Mouse (Mus musculus): Measurements from ENCODE around the gene Sec14l1. TPM values are rescaled to one million over a fixed set of nuclear protein-coding genes. Genes with fewer than 3 reads are reported as not detected.

Gene Sec14l1
- polyA plus RNA-seq, 2 experiments from 2014 or later = 11.9 to 18.9 TPM

- ATAC-seq = no peak
Measured at GRCm38 (mm10) chr11:117088271-117088991, 26.5 kb upstream of the Sec14l1 start.

GRCm38 (mm10) chr11:117089673-117090419, 25.1 kb upstream of the Sec14l1 start:
- no peak for ATAC-seq

GRCm38 (mm10) chr11:117091406-117091805, 23.6 kb upstream of the Sec14l1 start:
- ATAC-seq = no peak

GRCm38 (mm10) chr11:117091845-117092244, 23.1 kb upstream of the Sec14l1 start:
- no peak for ATAC-seq

GRCm38 (mm10) chr11:117092711-117093110, 22.3 kb upstream of the Sec14l1 start:
- peak; percentile 89 for ATAC-seq

- no peak for ATAC-seq
Measured at GRCm38 (mm10) chr11:117093900-117094552, 20.9 kb upstream of the Sec14l1 start.

- ATAC-seq = no peak
Measured at GRCm38 (mm10) chr11:117094646-117095045, 20.3 kb upstream of the Sec14l1 start.

GRCm38 (mm10) chr11:117097021-117097420, 17.9 kb upstream of the Sec14l1 start:
- no peak for ATAC-seq

- ATAC-seq = no peak
Measured at GRCm38 (mm10) chr11:117098155-117098554, 16.8 kb upstream of the Sec14l1 start.

GRCm38 (mm10) chr11:117098784-117099183, 16.2 kb upstream of the Sec14l1 start:
- no peak for ATAC-seq

- no peak for ATAC-seq
Measured at GRCm38 (mm10) chr11:117099372-117099771, 15.6 kb upstream of the Sec14l1 start.

GRCm38 (mm10) chr11:117101351-117101921, 13.5 kb upstream of the Sec14l1 start:
- peak; percentile 45 for ATAC-seq

GRCm38 (mm10) chr11:117101925-117102717, 12.8 kb upstream of the Sec14l1 start:
- ATAC-seq = no peak

GRCm38 (mm10) chr11:117103523-117103922, 11.4 kb upstream of the Sec14l1 start:
- ATAC-seq = no peak

- no peak for ATAC-seq
Measured at GRCm38 (mm10) chr11:117104044-117104757, 10.8 kb upstream of the Sec14l1 start.

GRCm38 (mm10) chr11:117105315-117105714, 9.7 kb upstream of the Sec14l1 start:
- no peak for ATAC-seq

GRCm38 (mm10) chr11:117105850-117106249, 9.1 kb upstream of the Sec14l1 start:
- ATAC-seq = no peak

GRCm38 (mm10) chr11:117106633-117107334, 8.2 kb upstream of the Sec14l1 start:
- ATAC-seq = no peak

- ATAC-seq = no peak
Measured at GRCm38 (mm10) chr11:117107837-117108236, 7.1 kb upstream of the Sec14l1 start.

GRCm38 (mm10) chr11:117108595-117108994, 6.4 kb upstream of the Sec14l1 start:
- no peak for ATAC-seq

All from CD4-positive, CD25-positive, alpha-beta regulatory T cell, adult 4 months (primary cell).